Mouse (Mus musculus) megakaryocyte, embryonic 14.5 days (primary cell): ENCODE results near the gene Krtap27-1.

Source experiments
- FLI1 ChIP-seq: IDR thresholded peaks from 2 replicates; pipeline ENCODE4 v1.6.1; 2012; ENCODE audit warnings: low read length, inconsistent platforms, mixed read lengths
- GATA1 ChIP-seq: IDR thresholded peaks from 3 replicates; pipeline ENCODE4 v1.6.1; 2012; ENCODE audit warnings: mixed read lengths, low read length, inconsistent platforms, borderline replicate concordance

DNA sequence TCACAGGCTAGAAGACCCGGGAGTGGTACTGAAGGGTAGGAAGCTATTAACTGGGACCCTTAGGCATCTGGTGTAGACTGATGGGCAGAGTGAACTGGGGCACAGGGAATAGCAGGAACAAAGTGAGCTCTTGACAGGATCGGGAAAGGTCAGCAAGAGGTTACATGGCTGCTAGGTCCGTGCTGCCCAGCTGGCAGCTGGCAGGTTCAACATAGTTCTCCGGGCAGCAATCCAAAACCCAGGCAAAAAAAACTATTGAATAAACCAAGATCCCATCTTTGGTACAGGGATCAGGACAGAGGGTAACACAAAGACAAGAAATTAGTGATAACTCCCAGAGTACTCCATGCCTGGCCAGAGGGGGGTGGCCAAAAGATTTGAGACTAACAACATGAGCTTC is 36.3 kb downstream of the Krtap27-1 start:
- no peak for TF ChIP-seq FLI1
- no peak for TF ChIP-seq GATA1
